Mouse (Mus musculus) liver (tissue): ENCODE measurements around the gene Cep164.
A peak's percentile ranks its signal among the peaks of the same experiment; 100 is the strongest.
"Not testable (repeated sequence)": the region's sequence is repeated elsewhere in the genome, so short reads cannot be mapped to it uniquely, and the experiment has no call there.

Experiments
- DNase-seq: peaks from one replicate; pipeline ENCODE4 v3.0.0-alpha.2; 2020; ENCODE audit warnings: mixed read lengths

The Cep164 gene

DNA sequence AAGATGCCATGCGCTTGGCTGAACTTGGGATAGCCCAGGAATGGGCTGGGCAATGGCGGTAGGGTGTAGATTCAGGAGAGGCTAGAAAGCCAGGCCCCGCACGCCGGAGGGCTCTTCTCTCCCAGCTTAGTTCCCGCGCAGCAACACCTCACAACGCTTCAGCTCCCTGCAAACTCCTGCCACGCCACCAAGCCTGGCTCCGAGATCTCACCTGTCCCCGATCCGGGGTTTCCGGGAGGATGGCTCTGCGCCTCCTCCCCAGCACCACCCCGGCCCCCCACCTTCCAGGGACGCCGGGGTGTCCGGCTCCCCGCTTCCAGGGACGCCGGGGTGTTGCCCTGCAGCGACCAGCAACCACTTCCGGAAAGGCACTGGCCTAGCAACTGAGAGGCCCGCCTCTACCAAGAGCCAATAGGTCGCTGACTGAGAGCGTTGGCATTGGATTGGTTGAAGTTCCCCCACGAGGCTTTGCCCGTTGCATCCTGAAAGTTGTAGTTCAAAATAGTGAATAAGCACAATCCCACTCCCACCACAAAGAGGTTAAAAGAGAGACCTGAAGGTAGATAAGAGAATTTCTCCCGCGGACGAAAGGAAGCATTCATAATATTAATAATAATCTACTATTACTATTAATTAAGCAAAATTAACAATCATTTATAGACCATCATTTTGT is at the start of gene Cep164:
Gene Cep164 (minus strand): TSS at position 401 of the 673 bp plus-strand sequence.
- DNase-seq = peak; percentile 88

DNA sequence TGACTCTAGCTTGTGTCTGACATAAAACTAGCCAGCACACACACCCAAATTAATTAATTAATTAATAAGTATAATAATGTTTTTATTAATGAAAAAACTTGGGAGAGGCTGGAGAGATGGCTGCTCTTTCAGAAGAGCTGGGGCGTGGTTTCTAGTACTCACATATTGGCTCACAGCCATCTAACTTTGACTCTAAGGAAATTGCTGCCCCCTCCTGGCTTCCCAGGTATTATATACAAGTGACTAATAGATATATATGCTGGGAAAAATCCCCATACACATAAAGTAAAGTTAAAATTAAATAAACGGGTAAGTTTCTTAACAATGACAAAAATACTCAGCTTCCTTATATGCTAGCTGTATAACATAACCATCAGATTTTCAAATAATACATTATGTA is 49.4 kb upstream of the Cep164 start:
- peak; percentile 26 for DNase-seq

DNA sequence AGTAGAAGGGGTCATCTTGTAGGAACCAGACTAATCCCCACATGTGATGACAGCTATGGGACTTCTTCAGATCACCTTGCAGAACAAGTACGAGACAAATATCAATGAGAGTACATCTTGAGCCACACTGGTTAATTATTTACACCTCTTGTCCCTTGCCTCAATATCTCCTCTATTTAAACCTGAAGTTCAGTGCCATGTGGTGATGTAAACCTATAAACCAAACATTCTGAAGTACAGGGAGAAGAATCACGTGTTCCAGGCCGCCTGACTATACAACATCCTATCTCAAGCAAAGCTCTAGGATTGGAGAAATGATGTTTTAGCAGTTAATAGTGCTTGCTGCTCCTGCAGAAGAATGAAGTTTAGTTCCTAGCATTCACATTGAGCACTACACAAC is 41.8 kb upstream of the Cep164 start:
- no peak for DNase-seq

DNA sequence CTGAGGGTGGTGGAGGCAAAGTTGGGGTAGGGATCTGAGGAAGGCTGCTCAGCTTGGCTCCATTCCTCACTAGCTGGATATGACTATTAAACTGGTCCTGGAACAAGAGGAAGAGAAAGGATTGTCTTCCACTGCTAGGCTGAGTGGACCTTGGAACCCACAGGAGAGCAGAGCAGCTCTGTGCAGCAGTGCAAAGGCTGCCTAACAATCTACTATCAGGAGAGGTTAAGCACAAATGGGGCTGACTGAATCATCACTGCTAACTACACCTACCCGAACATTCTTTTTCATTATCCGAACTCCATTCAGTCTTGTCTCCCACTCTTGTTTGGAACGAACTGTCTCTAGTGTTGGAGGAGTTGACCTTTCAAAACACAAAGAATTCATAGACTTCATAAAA is 40.7 kb upstream of the Cep164 start:
- no peak for DNase-seq

DNA sequence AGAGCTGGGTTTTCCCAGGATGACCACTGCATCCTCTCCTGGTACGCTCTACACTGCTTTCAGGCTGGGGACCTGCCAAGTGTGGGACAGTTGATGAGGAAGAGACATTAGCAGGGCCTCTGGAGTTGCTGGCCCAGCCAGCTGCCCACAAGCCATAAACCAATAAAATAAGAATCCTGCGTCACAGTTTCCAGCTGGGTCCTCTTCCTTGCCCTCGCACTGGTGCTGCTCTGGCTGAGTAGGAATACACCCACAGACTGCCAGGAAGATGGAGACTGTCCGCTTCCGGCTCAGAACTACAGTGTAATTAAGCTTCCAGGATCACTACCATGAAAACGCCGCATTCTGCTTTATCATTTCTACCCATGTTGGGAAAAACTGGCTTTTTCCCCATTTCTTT is 33.3 kb upstream of the Cep164 start:
- no peak for DNase-seq

DNA sequence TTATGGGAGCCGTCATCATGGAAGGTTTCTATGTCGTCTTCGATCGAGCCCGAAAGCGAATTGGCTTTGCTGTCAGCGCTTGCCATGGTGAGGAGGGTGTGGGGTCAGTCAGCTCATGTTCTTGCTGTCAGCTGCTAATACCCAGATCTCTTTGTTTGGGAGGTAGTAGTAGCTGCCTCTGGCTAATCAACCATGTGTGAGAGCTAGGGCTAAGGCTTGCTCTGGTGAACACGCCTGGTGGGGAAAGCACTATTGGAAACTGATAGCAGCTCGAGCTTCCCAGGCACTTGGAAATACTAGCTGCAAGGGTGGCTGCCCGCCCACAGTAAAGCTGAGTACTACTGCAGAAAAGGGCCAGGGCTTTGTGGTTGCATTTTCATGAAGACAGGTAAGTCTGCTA is 30.9 kb upstream of the Cep164 start:
- DNase-seq = no peak

DNA sequence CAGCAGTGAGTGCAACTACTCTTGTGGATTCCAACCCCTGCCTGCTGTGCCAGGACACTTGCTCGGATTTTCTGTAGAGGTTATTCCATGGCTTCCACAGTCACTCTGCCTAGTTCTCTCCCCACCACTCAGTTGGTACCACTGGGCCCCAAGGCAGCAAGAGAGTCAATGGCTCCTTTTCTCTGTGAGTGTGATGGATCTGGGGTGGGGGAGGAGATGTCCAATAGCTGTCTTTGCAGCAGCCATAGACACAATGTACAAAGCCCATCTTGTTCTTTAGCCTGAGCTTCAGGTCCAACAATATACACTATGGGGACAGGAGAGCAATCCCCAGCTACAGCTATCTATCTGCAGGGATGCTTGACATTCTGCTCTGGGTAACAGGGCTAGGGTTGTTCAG is 25.6 kb upstream of the Cep164 start:
- DNase-seq = no peak

DNA sequence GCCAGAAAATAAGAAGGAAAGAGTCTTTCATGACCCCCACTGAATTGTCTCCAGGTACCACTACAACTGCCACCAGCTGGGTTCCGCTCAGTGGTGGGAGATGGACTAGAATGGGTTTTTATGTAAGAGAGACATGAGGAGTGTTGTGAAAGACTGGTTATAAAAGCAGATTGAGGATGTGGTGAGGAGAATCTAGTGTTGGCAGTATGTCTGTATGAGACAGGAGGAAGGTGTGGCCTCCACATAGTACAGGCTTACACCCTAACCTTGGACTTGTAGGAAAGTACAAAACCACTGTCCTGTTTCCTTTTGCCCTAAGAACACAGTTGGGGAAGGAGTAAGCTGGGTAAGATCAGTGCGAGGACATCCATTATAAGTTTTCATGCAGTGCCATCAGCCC is 25.2 kb upstream of the Cep164 start:
- no peak for DNase-seq

DNA sequence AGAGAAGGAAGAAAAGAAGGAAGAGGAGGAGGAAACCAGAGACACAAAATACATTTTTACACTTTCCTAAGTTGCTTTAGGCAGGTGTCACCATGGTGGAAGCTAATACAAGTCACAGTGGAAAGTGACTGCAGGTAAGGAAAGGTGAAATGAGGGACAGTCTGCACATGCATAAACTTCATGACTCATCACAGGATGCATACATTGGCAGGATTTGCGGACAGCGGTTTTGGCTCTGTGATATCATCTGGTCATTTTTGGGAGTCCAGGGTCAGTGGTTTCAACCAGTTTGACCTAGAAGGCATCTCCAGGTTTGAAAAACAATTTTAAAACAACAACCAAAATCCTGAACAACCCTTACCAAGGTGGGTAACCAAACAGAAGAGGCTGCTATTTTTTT is 23.3 kb upstream of the Cep164 start:
- no peak for DNase-seq

DNA sequence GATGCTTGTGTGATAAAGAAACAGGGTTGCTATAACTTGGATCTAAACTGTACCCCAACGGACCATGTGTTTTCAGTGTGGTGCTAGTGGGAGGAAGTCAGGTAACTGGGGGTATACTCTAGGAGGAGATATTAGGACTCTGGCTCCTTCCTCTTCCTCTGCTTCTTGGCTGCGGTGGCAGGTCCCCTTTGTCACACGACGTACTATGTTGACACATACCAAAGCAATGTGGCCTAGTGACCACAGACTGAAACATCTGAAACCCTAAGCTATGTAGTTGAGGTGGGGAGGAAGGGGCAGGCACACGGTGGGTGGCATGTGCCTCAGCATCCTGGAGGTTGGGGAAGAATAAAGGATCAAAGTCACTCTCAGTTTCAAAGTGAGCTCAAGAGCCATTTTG is 22.8 kb upstream of the Cep164 start:
- no peak for DNase-seq

DNA sequence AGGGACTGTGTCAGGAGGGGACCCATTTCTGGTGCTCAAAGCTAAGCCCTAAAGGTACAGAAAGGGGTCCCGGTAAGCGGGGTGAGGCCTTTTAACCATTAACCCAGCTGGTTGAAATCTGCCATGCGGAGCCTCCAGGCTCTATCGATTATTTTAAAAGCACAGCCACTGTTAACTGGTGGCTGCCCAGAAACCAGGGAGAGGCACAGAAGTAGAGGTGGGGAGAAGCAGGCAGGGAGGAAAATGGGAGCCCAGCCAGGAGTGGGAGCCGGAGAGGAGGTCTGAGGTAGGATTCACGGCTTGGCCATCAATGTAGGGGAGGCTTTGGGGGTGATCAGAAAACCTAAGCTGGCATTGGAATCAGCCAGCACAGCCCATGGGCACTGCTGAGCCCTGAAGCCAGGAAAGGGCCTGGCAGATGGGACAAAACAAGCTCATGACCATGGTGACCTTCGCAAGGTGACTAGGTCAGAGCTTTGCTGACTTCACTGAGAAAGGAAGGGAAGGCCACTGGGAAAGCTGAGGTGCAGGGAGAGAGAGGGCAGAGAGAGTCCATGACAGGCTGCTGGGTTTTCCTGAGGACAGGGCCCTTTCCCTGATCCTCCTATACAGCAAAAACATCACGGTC is 22.2 kb upstream of the Cep164 start:
- no peak for DNase-seq

DNA sequence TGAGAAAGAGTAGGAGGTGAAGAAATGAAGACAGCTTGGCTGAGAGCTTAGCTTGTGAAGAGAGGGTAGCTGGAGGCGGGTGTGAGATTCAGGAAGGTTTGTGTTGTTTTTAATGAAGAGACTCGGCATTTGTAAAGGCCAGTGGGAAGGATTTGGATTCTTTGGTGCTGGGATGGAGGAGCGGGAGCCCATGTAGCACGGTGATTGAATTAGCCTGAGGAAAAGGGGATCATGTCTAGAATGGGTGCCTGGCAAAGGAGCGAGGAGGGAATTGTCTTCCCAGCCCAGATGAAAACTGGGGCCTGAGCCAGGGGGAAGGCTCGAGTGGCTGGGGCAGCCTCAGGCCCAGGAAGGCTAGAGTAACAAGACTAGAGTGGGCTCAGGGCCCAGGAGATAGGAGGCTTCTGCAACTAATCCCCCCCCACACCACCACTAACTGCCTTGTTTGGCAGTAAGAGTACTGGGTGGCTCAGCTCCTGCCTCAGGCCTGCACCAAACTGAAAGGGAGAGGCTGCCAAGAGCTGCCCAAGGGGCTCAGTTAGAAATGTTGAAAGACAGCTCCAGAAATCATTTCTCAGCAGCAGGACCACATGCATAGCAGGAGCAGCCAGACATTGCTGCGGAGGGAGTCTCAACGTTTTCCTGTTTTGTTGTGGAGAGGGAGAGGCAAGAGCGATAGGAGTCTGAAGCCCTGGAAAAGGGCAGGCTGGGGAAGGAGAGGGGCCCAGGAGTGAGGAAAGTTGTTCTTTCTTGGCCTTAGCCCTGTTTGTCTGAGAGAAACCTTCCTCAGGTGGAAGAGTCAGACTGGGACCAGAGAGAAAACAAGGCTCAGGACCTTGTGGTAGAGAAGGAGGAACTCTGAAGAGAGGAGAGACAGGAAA is 21.3 kb upstream of the Cep164 start:
- DNase-seq = peak; percentile 28

DNA sequence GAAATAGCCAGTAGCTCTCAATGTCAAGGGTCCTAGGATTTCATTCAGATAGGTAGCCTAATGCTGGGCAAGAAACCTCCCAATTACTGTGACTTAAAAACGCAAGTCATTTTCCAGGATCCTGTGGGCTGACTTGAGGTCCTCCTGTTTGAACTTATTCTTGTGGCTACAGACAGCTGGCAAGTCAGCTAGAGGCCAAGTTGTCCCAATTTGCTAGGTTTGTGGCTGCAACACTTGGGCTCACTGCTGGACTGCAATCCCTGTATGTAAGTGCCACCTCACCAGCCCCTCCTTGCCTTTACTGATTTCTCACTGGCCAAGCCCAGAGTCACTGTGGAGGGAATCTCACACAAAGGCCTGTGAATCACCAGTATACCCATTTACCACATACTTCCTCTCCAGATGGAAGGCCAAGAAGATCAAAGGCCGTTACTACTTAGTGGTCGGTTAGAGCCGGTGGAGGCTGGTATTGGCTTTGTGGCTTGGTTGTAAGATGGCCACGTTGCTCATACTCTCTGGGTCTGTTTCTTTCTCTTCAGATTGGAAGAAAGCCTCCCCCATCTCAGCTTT is 18.5 kb upstream of the Cep164 start:
- DNase-seq = no peak

DNA sequence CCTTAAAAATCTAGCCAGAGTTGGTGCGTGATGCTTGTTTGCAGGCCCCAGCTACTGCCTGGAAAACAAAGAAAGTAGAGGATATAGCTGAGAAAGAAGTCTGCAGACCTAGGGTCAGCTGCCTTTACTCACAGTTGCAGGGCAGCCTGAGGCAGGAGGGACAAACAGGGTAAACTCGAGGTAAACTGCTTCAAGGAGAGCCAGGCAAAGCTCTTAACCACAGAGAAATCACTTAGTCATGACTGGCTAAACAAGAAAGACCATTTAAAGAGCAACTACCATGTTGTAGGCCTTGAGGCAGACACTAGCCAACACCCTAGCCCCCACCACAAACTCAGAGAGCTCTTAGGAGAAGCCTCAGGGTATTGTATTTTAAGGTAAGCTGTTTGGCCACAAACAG is 17.7 kb upstream of the Cep164 start:
- DNase-seq = not testable (repeated sequence)

DNA sequence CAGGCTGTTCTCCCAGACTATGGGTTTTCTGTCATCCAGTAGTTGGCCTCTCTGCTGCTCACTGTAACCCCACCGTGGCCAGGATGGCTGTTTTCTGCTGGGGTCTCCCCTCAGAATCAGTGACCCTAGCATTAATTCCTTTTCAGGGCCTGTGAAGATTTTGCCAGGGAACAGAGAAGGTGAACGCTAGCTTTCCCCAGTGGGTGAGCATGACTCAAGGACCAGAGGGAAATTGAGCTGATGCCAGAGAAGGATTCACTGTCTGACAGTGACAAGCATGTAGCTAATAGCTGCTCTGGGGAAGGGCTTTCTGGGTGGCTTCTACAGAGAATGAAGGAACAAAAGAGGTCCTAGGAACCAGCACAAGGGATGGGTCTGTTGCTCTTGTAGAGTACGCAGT is 17.1 kb upstream of the Cep164 start:
- DNase-seq = no peak

DNA sequence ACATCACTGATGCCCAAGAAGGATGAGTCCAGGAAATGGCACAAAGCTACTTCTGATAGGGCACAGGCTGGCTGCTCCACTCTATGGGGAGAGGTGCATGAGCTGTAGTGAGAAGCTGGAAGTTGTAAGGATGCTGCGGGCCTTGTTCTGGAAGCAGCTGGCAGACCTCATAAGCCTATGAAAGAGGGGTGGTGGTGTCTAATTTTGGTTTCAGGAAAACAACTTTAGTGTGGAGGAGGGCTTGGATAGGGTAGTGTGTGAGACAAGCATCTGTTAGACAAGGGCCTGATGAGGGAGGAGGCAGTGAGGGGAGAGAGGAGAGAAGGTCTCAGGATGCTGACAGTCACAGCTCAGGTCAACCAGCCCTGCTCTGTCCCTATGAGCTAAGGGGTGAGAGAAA is 15.3 kb upstream of the Cep164 start:
- DNase-seq = no peak

DNA sequence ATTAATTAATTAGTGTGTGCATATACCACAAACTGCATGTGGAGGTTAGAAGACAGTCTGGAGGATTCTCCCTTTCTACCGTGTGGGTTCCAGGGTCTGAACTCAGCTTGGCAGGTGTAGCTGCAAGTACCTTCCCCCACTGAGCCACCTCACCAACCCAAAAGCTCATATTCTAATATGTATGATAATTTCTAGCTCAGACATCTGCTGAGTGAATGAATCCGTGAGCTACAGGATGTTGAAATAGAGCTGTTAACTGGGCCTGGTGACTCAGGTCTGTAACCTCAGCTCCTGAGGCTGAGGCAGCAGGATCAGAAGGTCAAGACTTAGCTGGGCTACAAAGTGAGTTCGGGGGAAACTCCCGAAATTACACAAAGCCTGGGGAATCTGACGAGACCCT is 14.5 kb upstream of the Cep164 start:
- no peak for DNase-seq

DNA sequence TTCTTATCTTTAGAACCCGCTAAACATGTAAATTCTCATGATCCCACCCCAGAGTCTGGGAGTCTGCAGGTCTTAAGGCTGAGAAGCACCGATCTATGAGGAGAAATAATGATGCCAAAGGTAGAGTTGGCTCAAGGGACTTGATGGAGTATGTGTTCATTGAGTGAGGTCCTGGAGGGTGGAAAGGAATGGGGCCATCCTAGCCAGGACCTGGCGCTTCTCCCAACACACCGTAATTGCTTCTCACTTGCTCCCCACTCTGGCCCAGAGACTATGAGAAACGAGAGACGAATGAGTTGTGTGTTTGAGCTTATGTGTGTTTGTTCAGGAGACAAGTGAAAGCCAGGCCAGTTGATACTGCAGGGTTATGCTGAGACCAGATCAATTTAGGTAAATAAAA is 13.0 kb upstream of the Cep164 start:
- DNase-seq = no peak

DNA sequence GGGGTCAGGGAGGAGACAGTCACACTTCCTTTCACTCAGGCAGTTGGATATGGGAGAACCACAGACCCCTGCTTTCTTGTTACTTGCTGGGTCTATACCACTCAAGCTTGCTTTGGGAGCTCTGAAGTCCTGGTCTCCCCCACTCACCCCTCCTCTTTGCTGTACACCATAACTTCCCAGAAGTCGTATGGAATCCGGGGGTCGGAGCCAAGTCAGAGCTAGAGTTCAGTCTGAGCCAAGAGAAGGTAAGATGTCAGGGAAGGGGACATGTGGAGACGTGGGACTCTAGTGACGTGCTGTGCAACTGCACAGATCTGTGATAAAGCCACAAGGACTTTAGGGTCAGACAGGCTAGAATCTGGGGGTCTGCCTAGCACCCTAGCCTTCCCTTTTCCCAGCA is 11.8 kb upstream of the Cep164 start:
- DNase-seq = no peak

DNA sequence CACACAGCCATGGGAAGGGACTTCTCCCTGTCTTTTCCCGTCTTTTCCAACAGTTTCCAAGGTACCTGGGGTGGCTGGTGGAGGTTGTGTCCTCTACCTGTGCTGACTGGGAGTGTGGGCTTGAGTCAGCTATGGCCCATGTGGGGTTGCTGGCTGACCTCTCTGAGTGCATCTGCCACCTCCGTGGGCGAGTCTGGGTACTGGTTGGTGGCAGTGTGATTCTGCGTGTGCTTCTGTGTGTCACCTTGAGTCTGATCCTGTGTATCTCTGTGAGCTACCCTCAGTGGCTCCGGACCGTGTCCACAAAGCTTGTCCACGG is 11.4 kb upstream of the Cep164 start:
- no peak for DNase-seq

DNA sequence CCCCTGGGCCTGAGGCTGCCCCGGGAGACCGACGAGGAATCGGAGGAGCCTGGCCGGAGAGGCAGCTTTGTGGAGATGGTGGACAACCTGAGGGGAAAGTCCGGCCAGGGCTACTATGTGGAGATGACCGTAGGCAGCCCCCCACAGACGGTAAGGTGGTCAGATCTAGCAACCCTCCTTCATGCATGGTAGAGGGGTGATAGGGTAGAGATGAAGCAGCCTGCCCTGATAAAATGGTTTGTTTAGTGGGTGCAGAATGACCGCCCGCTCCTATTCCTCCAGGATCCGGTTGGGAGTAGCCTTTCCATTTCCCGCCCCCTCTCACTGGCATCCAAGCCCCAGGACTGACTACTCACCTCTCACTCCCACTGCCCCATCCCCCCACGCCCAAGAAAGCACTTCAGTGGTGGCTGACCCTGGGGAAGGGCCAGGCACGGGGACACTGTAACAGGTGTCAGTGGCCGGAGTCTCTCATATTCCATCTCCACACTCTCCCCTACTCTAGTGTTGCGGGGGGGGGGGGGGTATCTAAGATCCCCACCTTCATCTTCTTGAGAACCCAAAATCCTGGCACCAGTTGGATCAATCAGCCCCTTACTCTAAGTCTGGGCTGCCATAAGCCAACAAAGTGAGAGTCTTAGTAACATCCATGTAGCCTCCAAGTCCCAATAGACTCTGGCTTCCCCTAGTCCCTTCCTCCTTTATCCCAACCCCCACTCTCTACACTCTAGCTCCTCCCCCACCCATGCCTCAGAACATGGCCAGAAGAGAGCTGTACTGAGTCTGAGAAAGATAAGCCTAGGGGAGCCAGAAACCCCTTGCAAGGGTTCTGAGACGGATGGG is 10.9 kb upstream of the Cep164 start:
- DNase-seq = no peak

DNA sequence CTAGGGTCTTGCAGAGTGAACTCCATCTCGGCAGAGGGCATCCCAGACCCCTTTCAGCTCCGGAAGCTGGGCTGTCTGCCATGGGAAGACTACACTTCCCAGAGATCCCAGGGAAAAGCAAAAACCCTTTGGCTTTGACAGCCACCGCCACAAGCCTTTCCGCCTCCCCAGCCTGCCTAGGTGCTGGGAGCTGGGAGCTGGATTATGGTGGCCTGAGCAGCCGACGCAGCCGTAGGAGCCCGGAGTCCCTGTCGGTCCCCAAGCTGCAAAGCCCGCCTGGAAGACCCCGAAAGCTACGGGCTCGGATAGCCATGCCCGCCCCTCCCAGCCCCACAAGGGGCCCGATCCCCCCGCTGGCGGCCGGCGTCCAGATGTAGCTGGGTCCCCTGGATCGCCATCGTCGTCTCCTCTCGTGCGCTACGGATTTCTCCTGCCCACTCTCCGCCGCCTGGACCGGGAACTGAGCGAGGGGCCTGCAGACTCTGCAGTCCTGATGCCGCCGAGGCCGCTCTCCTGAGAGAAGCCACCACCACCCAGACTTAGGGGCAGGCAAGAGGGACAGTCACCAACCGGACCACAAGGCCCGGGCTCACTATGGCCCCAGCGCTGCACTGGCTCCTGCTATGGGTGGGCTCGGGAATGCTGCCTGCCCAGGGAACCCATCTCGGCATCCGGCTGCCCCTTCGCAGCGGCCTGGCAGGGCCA is 10.1 kb upstream of the Cep164 start, which contains the start of gene Bace1:
Gene Bace1 (plus strand): TSS at position 147 of the 705 bp plus-strand sequence.
- peak; percentile 61 for DNase-seq
